Mouse (Mus musculus) adrenal gland, adult 8-10 months (tissue): Measurements from ENCODE around the gene Psmd12. TPM values are rescaled to one million over a fixed set of nuclear protein-coding genes. Genes with fewer than 3 reads are reported as not detected.
"Not testable (repeated sequence)": the region's sequence is repeated elsewhere in the genome, so short reads cannot be mapped to it uniquely, and the experiment has no call there.

Source experiments
- DNase-seq: peaks from one replicate; pipeline ENCODE4 v3.0.0; 2022
- total RNA-seq, 4 experiments: library from RNA; stranded (reverse); gene quantifications; 2 replicates each; pipeline ENCODE4 v1.2.4; 2022

Gene Psmd12
- total RNA-seq, 4 experiments from 2014 or later = 76.5 to 101 (median 86.8) TPM

GRCm38 (mm10) chr11:107462478-107462877 is 16.8 kb upstream of the Psmd12 start:
- no peak for DNase-seq

- DNase-seq = no peak
These were observed 16.0 kb upstream of the Psmd12 start for GRCm38 (mm10) chr11:107463251-107463681.

GRCm38 (mm10) chr11:107464141-107464540 is 15.1 kb upstream of the Psmd12 start:
- no peak for DNase-seq

- DNase-seq = no peak
These were observed 14.2 kb upstream of the Psmd12 start for GRCm38 (mm10) chr11:107465041-107465440.

- DNase-seq = no peak
These were observed 13.3 kb upstream of the Psmd12 start for GRCm38 (mm10) chr11:107465969-107466368.

GRCm38 (mm10) chr11:107466611-107467391 is 12.5 kb upstream of the Psmd12 start:
- no peak for DNase-seq

- DNase-seq = no peak
These were observed 10.8 kb upstream of the Psmd12 start for GRCm38 (mm10) chr11:107468252-107469030.

- DNase-seq = peak; percentile 63
These were observed 10.2 kb upstream of the Psmd12 start for GRCm38 (mm10) chr11:107469031-107469522.

- peak; percentile 44 for DNase-seq
These were observed 9.5 kb upstream of the Psmd12 start for GRCm38 (mm10) chr11:107469523-107470371.

GRCm38 (mm10) chr11:107470521-107471041 is 8.7 kb upstream of the Psmd12 start, which contains the start of gene Pitpnc1:
Gene Pitpnc1 (minus strand): TSS chr11:107470699.
- peak; percentile 82 for DNase-seq

- DNase-seq = no peak
These were observed 8.1 kb upstream of the Psmd12 start for GRCm38 (mm10) chr11:107471071-107471720.

- DNase-seq = no peak
These were observed 7.0 kb upstream of the Psmd12 start for GRCm38 (mm10) chr11:107472304-107472703.

- no peak for DNase-seq
These were observed 6.0 kb upstream of the Psmd12 start for GRCm38 (mm10) chr11:107473137-107473820.

- no peak for DNase-seq
These were observed 549 bp downstream of the Psmd12 start for GRCm38 (mm10) chr11:107479862-107480203.

- DNase-seq = no peak
These were observed 5.1 kb downstream of the Psmd12 start for GRCm38 (mm10) chr11:107484341-107484740.

- DNase-seq = no peak
These were observed 23.5 kb downstream of the Psmd12 start for GRCm38 (mm10) chr11:107502801-107503200.

GRCm38 (mm10) chr11:107504364-107504763 is 25.1 kb downstream of the Psmd12 start:
- not testable (repeated sequence) for DNase-seq

- DNase-seq = no peak
These were observed 27.0 kb downstream of the Psmd12 start for GRCm38 (mm10) chr11:107506260-107506659.

- no peak for DNase-seq
These were observed 30.5 kb downstream of the Psmd12 start for GRCm38 (mm10) chr11:107509631-107510338.
